Mouse (Mus musculus) hindbrain, embryonic 13.5 days (tissue): Measurements from ENCODE around the gene Sgpl1. TPM values are rescaled to one million over a fixed set of nuclear protein-coding genes. Genes with fewer than 3 reads are reported as not detected.

Source experiments
- ATAC-seq: fragments of 200-750 bp; cut with Nextera tagmentation; 2 replicates; pipeline ENCODE4 v1.8.0; 2017; ENCODE audit warnings: moderate TSS enrichment; ENCODE audit not compliant: low FRiP score
- H3K27ac ChIP-seq: fragments of 300-500 bp; sonication (generic); 2 replicates; pipeline ENCODE4 v1.5.1; 2015; ENCODE audit warnings: inconsistent platforms, mild to moderate bottlenecking, moderate library complexity
- H3K27me3 ChIP-seq: fragments of 300-500 bp; sonication (generic); 2 replicates; pipeline ENCODE4 v1.6.1; 2015; ENCODE audit warnings: mild to moderate bottlenecking, inconsistent platforms
- H3K36me3 ChIP-seq: fragments of 300-500 bp; sonication (generic); 2 replicates; pipeline ENCODE4 v1.6.1; 2015; ENCODE audit warnings: mild to moderate bottlenecking, inconsistent platforms
- H3K4me1 ChIP-seq: fragments of 300-500 bp; sonication (generic); replicated peaks from 2 replicates; pipeline ENCODE4 v1.6.1; 2015; ENCODE audit warnings: inconsistent platforms
- H3K4me2 ChIP-seq: fragments of 300-500 bp; sonication (generic); 2 replicates; pipeline ENCODE4 v1.6.1; 2015; ENCODE audit warnings: inconsistent platforms, mild to moderate bottlenecking, moderate library complexity
- H3K4me3 ChIP-seq: fragments of 300-500 bp; sonication (generic); 2 replicates; pipeline ENCODE4 v1.5.1; 2015; ENCODE audit warnings: mild to moderate bottlenecking, inconsistent platforms
- H3K9ac ChIP-seq: fragments of 300-500 bp; sonication (generic); 2 replicates; pipeline ENCODE4 v1.6.1; 2015; ENCODE audit warnings: mild to moderate bottlenecking, inconsistent platforms
- H3K9me3 ChIP-seq: fragments of 300-500 bp; sonication (generic); 2 replicates; pipeline ENCODE4 v1.6.1; 2016; ENCODE audit warnings: inconsistent platforms
- WGBS: fragments of 180-500 bp; shearing (Covaris S2); methylation state at CpG from one replicate; pipeline ENCODE4 v1.1.7; 2015; 5-methylcytosine and 5-hydroxymethylcytosine counted together
- polyA plus RNA-seq: library from polyadenylated mRNA; unstranded; fragments of >200 nt; fragmentation: Nextera tagmentation; extraction: Ambion mirVana; gene quantifications from 2 replicates; pipeline ENCODE4 v1.2.1, GENCODE M21; 2015

Sgpl1 gene
- polyA plus RNA-seq, 1 experiment from 2014 or later, result 66.8 TPM

GRCm38 (mm10) chr10:61174711-61175441, 27.4 kb upstream of the Sgpl1 start:
- no peak for ATAC-seq
- 54% methylated on average over 13 of the region's 13 CpGs for WGBS

DNA sequence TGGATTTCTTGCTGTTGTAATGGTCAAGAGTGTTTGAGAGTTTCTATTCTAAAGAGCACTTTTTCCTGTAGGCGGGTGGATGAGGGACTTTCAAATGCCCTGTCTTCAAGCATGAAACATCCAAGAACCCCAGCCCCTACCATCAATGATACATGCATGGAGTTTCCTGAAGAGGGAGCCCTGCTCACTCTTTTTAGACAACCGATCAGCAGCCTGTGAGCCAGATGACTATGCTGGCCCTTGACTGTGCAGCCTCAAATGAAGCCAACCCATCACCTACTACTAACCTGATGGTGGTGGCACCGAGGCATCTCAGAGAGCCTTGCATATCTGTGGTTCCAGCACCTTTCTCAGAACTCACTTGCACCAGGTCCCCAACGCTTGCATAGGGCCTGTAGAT, 25.0 kb upstream of the Sgpl1 start:
- Histone ChIP-seq H3K9ac (no peak overlapping the region), H3K4me3 (no peak overlapping the region), H3K27ac (no peak overlapping the region), H3K9me3 (no peaks in the 10 kb centered on the region), H3K27me3 (peaks cover 10% of the 10 kb centered on the region; the same call in 1 of the 2 replicates), H3K4me1 (no peaks in the 10 kb centered on the region; the same call in 1 of the 2 replicates), H3K4me2 (no peak overlapping the region), H3K36me3 (no peaks in the 10 kb centered on the region)
- ATAC-seq, result no peak
- 85% methylated on average over 4 of the region's 4 CpGs for WGBS

More at GRCm38 (mm10) chr10:61174711-61175441, 27.4 kb upstream of the Sgpl1 start:
- no peak overlapping the region for H3K4me3 ChIP-seq
- H3K36me3 ChIP-seq, result no peaks in the 10 kb centered on the region
- peaks cover 5% of the 10 kb centered on the region; the same call in 1 of the 2 replicates for H3K27me3 ChIP-seq
- no peak overlapping the region for H3K9ac ChIP-seq
- H3K9me3 ChIP-seq, result no peaks in the 10 kb centered on the region
- no peaks in the 10 kb centered on the region; the same call in 1 of the 2 replicates for H3K4me1 ChIP-seq
- no peak overlapping the region for H3K4me2 ChIP-seq
- H3K27ac ChIP-seq, result no peak overlapping the region

- Histone ChIP-seq H3K4me1 (no peaks in the 10 kb centered on the region; the same call in 1 of the 2 replicates), H3K4me2 (no peak within 1 kb of the TSS), H3K36me3 (no peaks in the 10 kb centered on the region), H3K27ac (no peak within 1 kb of the TSS), H3K9ac (no peak within 1 kb of the TSS), H3K27me3 (peaks cover 10% of the 10 kb centered on the region; the same call in 1 of the 2 replicates), H3K9me3 (no peaks in the 10 kb centered on the region), H3K4me3 (no peak within 1 kb of the TSS)
- ATAC-seq, result no peak
- WGBS, result 74% methylated on average over 3 of the region's 3 CpGs
Measured at GRCm38 (mm10) chr10:61171654-61172053, 24.2 kb upstream of the Sgpl1 start, which contains the start of gene Tbata. Gene Tbata (plus strand): TSS chr10:61171954.

GRCm38 (mm10) chr10:61168393-61168792, 20.9 kb upstream of the Sgpl1 start:
- Histone ChIP-seq H3K27ac (no peak overlapping the region), H3K4me1 (no peaks in the 10 kb centered on the region), H3K9me3 (no peaks in the 10 kb centered on the region), H3K4me2 (no peak overlapping the region), H3K9ac (no peak overlapping the region), H3K36me3 (no peaks in the 10 kb centered on the region), H3K4me3 (no peak overlapping the region), H3K27me3 (0 out of 2 replicates have a peak, but pooled peaks cover 4% of the 10 kb centered on the region)
- no peak for ATAC-seq
- WGBS, result 69% methylated on average over 2 of the region's 2 CpGs

DNA sequence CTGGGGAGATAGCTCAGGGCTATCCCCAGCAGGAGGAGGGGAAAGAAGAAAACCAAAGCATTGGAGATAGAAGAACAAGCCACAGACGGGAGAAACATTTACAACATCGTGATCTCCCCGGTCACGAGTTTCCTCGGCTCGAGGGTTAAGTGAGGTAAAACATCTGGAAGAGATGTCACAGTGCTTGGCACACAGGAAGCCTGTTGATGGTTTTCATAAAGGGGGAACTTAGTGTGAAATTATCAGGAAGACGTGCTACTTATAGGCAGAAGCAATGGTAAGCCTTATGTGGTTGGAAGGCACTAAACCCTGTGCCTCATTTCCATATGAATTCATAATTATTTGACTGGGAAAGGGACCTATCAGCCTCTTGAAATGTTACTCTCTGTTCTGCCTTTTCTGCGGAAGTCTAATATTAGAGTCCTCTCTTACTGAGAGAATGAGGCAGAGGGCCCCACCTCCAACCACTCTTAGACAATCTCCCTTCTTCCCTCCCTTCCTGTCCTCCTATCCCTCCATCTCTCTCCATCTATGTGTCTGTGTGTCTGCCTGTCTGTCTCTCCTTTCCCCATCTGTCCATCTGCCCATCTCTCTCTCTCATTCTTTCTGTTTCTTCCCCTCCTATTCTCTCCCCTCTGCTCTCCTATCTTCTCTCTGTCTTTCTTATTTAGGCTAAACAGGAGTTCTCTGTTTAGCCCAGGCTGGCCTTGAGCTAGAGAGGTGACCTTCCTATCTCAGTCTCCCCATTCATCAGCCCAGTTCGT, 20.0 kb upstream of the Sgpl1 start:
- Histone ChIP-seq H3K9ac (no peak overlapping the region), H3K4me2 (no peak overlapping the region), H3K27me3 (0 out of 2 replicates have a peak, but pooled peaks cover 4% of the 10 kb centered on the region), H3K4me1 (no peaks in the 10 kb centered on the region), H3K9me3 (no peaks in the 10 kb centered on the region), H3K36me3 (no peaks in the 10 kb centered on the region), H3K4me3 (no peak overlapping the region), H3K27ac (no peak overlapping the region)
- ATAC-seq, result no peak
- 79% methylated on average over 9 of the region's 9 CpGs for WGBS

DNA sequence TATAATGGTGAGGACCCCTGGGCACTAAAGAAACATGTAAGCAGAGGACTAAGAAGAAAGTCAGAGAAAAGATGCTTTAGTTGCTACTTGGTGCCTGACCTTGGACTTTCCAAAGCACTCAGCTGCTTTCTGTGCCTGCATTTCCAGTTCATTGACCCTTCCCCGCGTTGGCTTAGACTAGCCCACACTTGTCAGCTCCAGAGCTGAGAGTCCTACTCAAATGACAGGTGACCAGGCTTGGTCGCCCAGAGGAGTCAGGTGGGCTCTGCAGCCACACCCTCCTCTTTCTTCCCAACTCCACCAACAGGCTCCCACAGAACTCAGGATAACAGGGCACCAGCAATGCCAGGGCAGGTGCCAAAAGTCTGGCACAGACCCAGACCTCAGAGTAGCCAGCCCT, 14.9 kb upstream of the Sgpl1 start:
- Histone ChIP-seq H3K27me3 (no peaks in the 10 kb centered on the region), H3K36me3 (no peaks in the 10 kb centered on the region), H3K4me1 (no peaks in the 10 kb centered on the region), H3K9me3 (no peaks in the 10 kb centered on the region), H3K9ac (no peak overlapping the region), H3K4me3 (no peak overlapping the region), H3K27ac (no peak overlapping the region), H3K4me2 (no peak overlapping the region)
- no peak for ATAC-seq
- 80% methylated on average over 3 of the region's 3 CpGs for WGBS

DNA sequence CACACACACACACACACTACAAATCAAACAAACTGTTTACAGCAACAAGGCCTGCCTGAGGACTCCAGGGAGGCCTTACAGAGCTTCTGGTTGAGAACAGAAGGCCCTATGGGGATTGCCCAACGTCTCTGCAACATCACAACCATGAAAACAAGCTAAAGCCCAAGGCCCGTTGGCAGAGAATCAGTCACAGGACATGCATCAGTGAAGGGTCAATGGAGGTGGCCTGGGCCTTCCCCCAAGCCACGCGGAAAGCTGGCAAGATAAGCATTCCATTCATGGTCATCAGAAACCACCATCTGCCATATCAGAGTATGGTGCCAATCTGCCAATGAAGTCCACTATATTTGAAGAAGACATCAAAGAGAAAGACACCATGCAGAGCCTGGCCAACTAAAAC, 13.2 kb upstream of the Sgpl1 start:
- Histone ChIP-seq H3K9ac (no peak overlapping the region), H3K27me3 (no peaks in the 10 kb centered on the region), H3K4me1 (no peaks in the 10 kb centered on the region), H3K27ac (no peak overlapping the region), H3K9me3 (no peaks in the 10 kb centered on the region), H3K4me3 (no peak overlapping the region), H3K36me3 (no peaks in the 10 kb centered on the region), H3K4me2 (no peak overlapping the region)
- ATAC-seq, result no peak
- 81% methylated on average over 4 of the region's 4 CpGs for WGBS

- H3K27me3 ChIP-seq, result no peaks in the 10 kb centered on the region
- no peaks in the 10 kb centered on the region for H3K9me3 ChIP-seq
- no peak overlapping the region for H3K4me3 ChIP-seq
- no peak for ATAC-seq
- H3K4me2 ChIP-seq, result no peak overlapping the region
- no peak overlapping the region for H3K9ac ChIP-seq
- WGBS, result 90% methylated on average over 7 of the region's 7 CpGs
- no peaks in the 10 kb centered on the region for H3K36me3 ChIP-seq
- no peaks in the 10 kb centered on the region for H3K4me1 ChIP-seq
- H3K27ac ChIP-seq, result no peak overlapping the region
Measured at GRCm38 (mm10) chr10:61160089-61160488, 12.6 kb upstream of the Sgpl1 start.

- Histone ChIP-seq H3K4me1 (no peaks in the 10 kb centered on the region), H3K9me3 (no peaks in the 10 kb centered on the region), H3K27me3 (no peaks in the 10 kb centered on the region), H3K4me3 (no peak overlapping the region), H3K4me2 (no peak overlapping the region), H3K27ac (no peak overlapping the region), H3K36me3 (no peaks in the 10 kb centered on the region), H3K9ac (no peak overlapping the region)
- ATAC-seq, result no peak
- whole genome bisulfite sequencing, result 90% methylated on average over 3 of the region's 3 CpGs
Measured at GRCm38 (mm10) chr10:61158594-61158993, 11.1 kb upstream of the Sgpl1 start.

DNA sequence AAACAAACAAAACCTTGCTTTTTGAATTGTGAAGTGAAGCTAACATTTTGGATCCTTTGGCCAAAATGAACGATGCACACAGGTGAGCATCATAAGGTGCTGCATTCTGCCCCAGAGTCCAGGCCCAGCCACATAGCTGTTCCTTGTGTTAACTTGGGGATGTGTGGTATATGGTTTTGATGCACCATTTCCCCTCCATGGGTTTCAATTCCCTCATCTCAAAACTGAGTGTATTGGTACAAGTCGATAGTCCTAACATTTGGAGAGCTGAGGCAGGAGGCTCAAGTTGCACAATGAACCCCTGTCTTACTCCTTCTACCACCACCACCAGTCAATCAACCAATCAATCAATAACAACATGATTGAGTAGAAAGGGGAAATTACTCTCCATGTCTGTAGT, 8.9 kb upstream of the Sgpl1 start:
- Histone ChIP-seq H3K4me3 (no peak overlapping the region), H3K27me3 (no peaks in the 10 kb centered on the region), H3K4me1 (no peaks in the 10 kb centered on the region), H3K36me3 (no peaks in the 10 kb centered on the region), H3K27ac (no peak overlapping the region), H3K4me2 (no peak overlapping the region), H3K9me3 (no peaks in the 10 kb centered on the region), H3K9ac (no peak overlapping the region)
- 90% methylated on average over 2 of the region's 2 CpGs for WGBS
- ATAC-seq, result no peak

GRCm38 (mm10) chr10:61155611-61156010, 8.1 kb upstream of the Sgpl1 start:
- no peaks in the 10 kb centered on the region for H3K9me3 ChIP-seq
- ATAC-seq, result no peak
- H3K4me1 ChIP-seq, result no peaks in the 10 kb centered on the region
- H3K9ac ChIP-seq, result no peak overlapping the region
- no peak overlapping the region for H3K4me3 ChIP-seq
- no peaks in the 10 kb centered on the region for H3K36me3 ChIP-seq
- 84% methylated on average over 3 of the region's 3 CpGs for WGBS
- no peak overlapping the region for H3K4me2 ChIP-seq
- no peak overlapping the region for H3K27ac ChIP-seq
- H3K27me3 ChIP-seq, result no peaks in the 10 kb centered on the region

DNA sequence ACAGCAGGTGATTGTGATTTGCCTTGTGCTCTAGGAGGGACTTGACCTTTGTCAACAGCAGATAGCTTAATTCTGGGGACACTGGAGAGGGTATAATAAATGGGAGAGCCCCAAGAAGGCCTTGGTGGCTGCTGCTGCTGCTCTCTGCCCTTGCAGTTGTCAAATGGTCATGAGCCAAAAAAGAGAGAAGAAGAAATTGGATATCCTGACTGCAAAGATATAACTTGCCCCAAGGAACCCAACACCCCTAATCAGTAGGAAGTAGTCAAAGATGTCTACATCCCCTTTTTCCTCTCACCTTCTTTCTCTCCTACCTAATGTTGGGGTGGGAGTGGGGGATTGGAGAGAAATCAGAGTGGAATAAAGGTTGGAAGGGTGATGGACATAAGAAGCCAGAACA, 4.6 kb upstream of the Sgpl1 start:
- Histone ChIP-seq H3K9ac (no peak overlapping the region), H3K4me2 (no peak overlapping the region), H3K36me3 (no peaks in the 10 kb centered on the region), H3K9me3 (no peaks in the 10 kb centered on the region), H3K27me3 (no peaks in the 10 kb centered on the region), H3K27ac (no peak overlapping the region), H3K4me1 (no peaks in the 10 kb centered on the region; the same call in 1 of the 2 replicates), H3K4me3 (no peak overlapping the region)
- no peak for ATAC-seq
